Mouse (Mus musculus) liver, adult 2 months (tissue): ENCODE data around the gene Mboat2. TPM values are rescaled to one million over a fixed set of nuclear protein-coding genes. Genes with fewer than 3 reads are reported as not detected.

Experiments
- DNase-seq: peaks from one replicate; pipeline ENCODE4 v3.0.0-alpha.2; 2011; ENCODE audit warnings: low read depth, low spot score; ENCODE audit errors: extremely low read depth
- H3K27ac ChIP-seq: fragments of 200-500 bp; replicated peaks from 2 replicates; pipeline ENCODE4 v1.5.1; 2012; ENCODE audit warnings: low read depth, mild to moderate bottlenecking, control low read depth, inconsistent platforms, low read length; ENCODE audit not compliant: insufficient read depth
- H3K27me3 ChIP-seq: fragments of 200-500 bp; 2 replicates; pipeline ENCODE4 v1.6.1; 2012; ENCODE audit warnings: mild to moderate bottlenecking, moderate library complexity, low read length, inconsistent platforms; ENCODE audit not compliant: control insufficient read depth, insufficient read depth
- H3K36me3 ChIP-seq: fragments of 200-500 bp; 2 replicates; pipeline ENCODE4 v1.6.1; 2012; ENCODE audit warnings: low read length, inconsistent platforms; ENCODE audit not compliant: control insufficient read depth, insufficient read depth
- H3K4me1 ChIP-seq: fragments of 200-500 bp; 2 replicates; pipeline ENCODE4 v1.6.1; 2011; ENCODE audit warnings: low read length; ENCODE audit not compliant: control insufficient read depth, insufficient read depth
- H3K4me3 ChIP-seq: fragments of 200-500 bp; 2 replicates; pipeline ENCODE4 v1.5.1; 2011; ENCODE audit warnings: low read depth, mild to moderate bottlenecking, control low read depth, low read length, moderate library complexity; ENCODE audit not compliant: insufficient read depth
- H3K79me2 ChIP-seq: fragments of 200-500 bp; 2 replicates; pipeline ENCODE4 v1.6.1; 2012; ENCODE audit warnings: inconsistent platforms, mild to moderate bottlenecking, low read length, moderate library complexity; ENCODE audit not compliant: control insufficient read depth, insufficient read depth
- H3K9ac ChIP-seq: fragments of 200-500 bp; 2 replicates; pipeline ENCODE4 v1.6.1; 2012; ENCODE audit warnings: low read depth, mild to moderate bottlenecking, control low read depth, inconsistent platforms, low read length
- CTCF ChIP-seq: fragments of 200-500 bp; IDR thresholded peaks from 2 replicates; pipeline ENCODE4 v1.5.1; 2011; ENCODE audit warnings: low read depth, low read length, control low read depth
- POLR2A ChIP-seq: fragments of 200-500 bp; IDR thresholded peaks from 2 replicates; pipeline ENCODE4 v1.6.1; 2011; ENCODE audit warnings: low read length, control low read depth; ENCODE audit not compliant: insufficient read depth; ENCODE audit errors: extremely low read depth
- WGBS: fragments of 180-500 bp; shearing (Covaris S2); methylation state at CpG from one replicate; pipeline ENCODE4 v1.1.7; 2018; 5-methylcytosine and 5-hydroxymethylcytosine counted together
- polyA plus RNA-seq: library from polyadenylated mRNA; depleted of rRNA; stranded (reverse); fragments of >200 nt; gene quantifications from 2 replicates; pipeline ENCODE4 v1.2.3, GENCODE M21; 2012
- total RNA-seq: library from RNA; depleted of rRNA; stranded (reverse); fragments of >200 nt; gene quantifications from 2 replicates; pipeline ENCODE4 v1.2.3, GENCODE M21; 2014

Gene Mboat2
- total and polyA plus RNA-seq, 2 experiments, result 0.18 TPM; not detected in 1

GRCm38 (mm10) chr12:24932120-24932519 lies 101.4 kb downstream of the Mboat2 start:
- no peaks in the 10 kb centered on the region for H3K36me3 ChIP-seq
- H3K27ac ChIP-seq, result no peak overlapping the region
- H3K79me2 ChIP-seq, result no peaks in the 10 kb centered on the region
- H3K9ac ChIP-seq, result no peak overlapping the region
- WGBS, result 73% methylated on average over 6 of the region's 6 CpGs
- no peaks in the 10 kb centered on the region for H3K27me3 ChIP-seq
- TF ChIP-seq POLR2A (no peak), CTCF (no peak)
- H3K4me1 ChIP-seq, result no peaks in the 10 kb centered on the region
- DNase-seq, result no peak
- no peak overlapping the region for H3K4me3 ChIP-seq

GRCm38 (mm10) chr12:24933206-24933775 lies 102.6 kb downstream of the Mboat2 start:
- Histone ChIP-seq H3K4me1 (no peaks in the 10 kb centered on the region), H3K36me3 (no peaks in the 10 kb centered on the region), H3K79me2 (no peaks in the 10 kb centered on the region), H3K27ac (no peak overlapping the region), H3K27me3 (no peaks in the 10 kb centered on the region), H3K4me3 (no peak overlapping the region), H3K9ac (no peak overlapping the region)
- TF ChIP-seq POLR2A (no peak), CTCF (no peak)
- 92% methylated on average over 1 of the region's 1 CpGs for whole genome bisulfite sequencing
- DNase-seq, result no peak

- Histone ChIP-seq H3K4me3 (no peak overlapping the region), H3K4me1 (no peaks in the 10 kb centered on the region), H3K36me3 (no peaks in the 10 kb centered on the region), H3K79me2 (no peaks in the 10 kb centered on the region), H3K27me3 (no peaks in the 10 kb centered on the region), H3K9ac (no peak overlapping the region), H3K27ac (no peak overlapping the region)
- DNase-seq, result no peak
- no peak for TF ChIP-seq POLR2A
- TF ChIP-seq CTCF, result no peak
- WGBS, result 88% methylated on average over 3 of the region's 3 CpGs
Observed at GRCm38 (mm10) chr12:24933996-24934395, 103.3 kb downstream of the Mboat2 start.

- Histone ChIP-seq H3K4me1 (no peaks in the 10 kb centered on the region), H3K79me2 (no peaks in the 10 kb centered on the region), H3K27me3 (no peaks in the 10 kb centered on the region), H3K36me3 (no peaks in the 10 kb centered on the region), H3K4me3 (no peak overlapping the region), H3K9ac (no peak overlapping the region), H3K27ac (no peak overlapping the region)
- no peak for DNase-seq
- WGBS, result 42% methylated on average over 1 of the region's 1 CpGs
- TF ChIP-seq POLR2A, result no peak
- TF ChIP-seq CTCF, result no peak
Observed at GRCm38 (mm10) chr12:24936281-24936680, 105.6 kb downstream of the Mboat2 start.

DNA sequence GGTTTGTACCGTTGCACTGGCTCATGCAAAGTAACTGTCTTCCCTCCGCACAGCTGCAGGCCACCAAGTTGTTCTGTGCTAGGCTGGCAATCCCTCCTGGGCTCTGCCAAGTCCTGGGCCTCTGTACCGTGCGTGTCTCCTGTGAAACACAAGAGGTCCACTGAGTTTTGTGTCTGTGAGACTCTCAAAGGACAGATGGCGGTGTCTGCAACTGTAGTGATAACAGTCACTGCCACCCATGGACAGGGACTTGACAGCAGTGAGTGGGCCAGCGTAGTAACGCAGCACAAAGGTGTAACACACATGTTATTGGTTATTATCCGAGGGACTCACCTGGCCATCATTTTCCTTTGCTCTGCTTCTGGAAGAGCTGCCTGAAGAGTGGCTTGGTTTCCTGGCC lies 108.7 kb downstream of the Mboat2 start:
- no peak for TF ChIP-seq POLR2A
- no peak for TF ChIP-seq CTCF
- no peak for DNase-seq
- H3K36me3 ChIP-seq, result no peaks in the 10 kb centered on the region
- 96% methylated on average over 8 of the region's 8 CpGs for WGBS
- H3K4me1 ChIP-seq, result no peaks in the 10 kb centered on the region
- H3K4me3 ChIP-seq, result no peak overlapping the region
- no peak overlapping the region for H3K27ac ChIP-seq
- no peaks in the 10 kb centered on the region for H3K79me2 ChIP-seq
- H3K9ac ChIP-seq, result no peak overlapping the region
- H3K27me3 ChIP-seq, result no peaks in the 10 kb centered on the region

DNA sequence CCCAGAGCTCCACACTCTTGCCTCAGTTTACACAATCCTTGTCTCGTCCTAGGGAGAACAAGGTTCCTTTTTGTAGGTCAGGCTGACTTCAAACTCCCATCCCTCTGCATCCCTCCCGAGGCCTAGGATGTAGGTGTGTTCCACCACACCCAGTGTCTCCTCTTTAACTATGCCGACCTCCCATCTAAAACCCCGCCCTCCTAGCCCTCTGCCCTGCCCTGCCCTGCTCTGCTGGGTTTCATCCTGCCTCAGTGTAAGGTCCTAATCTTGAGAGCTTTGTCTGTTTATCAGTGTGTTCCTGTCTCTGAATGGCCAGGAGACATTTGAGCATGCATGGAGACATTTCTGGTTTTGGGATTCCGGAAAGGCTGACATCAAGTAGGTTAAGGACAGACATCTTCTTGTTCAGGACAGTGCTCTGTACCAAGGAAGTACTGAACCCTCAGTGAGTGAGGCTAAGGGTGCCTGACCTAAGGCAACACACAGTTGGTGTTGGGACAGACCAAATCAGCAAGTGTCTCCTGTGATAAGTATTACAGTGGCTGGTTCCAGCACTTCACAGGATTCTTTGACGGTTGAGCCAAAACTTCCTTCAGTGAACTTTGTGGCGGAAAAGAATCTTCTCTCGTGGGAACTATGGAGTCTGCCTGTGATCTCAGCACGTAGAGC lies 112.1 kb downstream of the Mboat2 start:
- H3K36me3 ChIP-seq, result no peaks in the 10 kb centered on the region
- TF ChIP-seq POLR2A (no peak), CTCF (no peak)
- H3K9ac ChIP-seq, result no peak overlapping the region
- H3K4me1 ChIP-seq, result no peaks in the 10 kb centered on the region
- H3K4me3 ChIP-seq, result no peak overlapping the region
- 77% methylated on average over 9 of the region's 9 CpGs for WGBS
- H3K27ac ChIP-seq, result no peak overlapping the region
- H3K27me3 ChIP-seq, result no peaks in the 10 kb centered on the region
- DNase-seq, result no peak
- H3K79me2 ChIP-seq, result no peaks in the 10 kb centered on the region
